Mouse (Mus musculus) CH12.LX (cell line): Measurements from ENCODE around the gene Med29. TPM values are rescaled to one million over a fixed set of nuclear protein-coding genes. Genes with fewer than 3 reads are reported as not detected.
A peak's percentile ranks its signal among the peaks of the same experiment; 100 is the strongest.

Experiments
- DNase-seq: peaks from one replicate; pipeline ENCODE4 v3.0.0-alpha.2; 2013; ENCODE audit errors: extremely low read depth
- H3K27ac ChIP-seq: 2 replicates; pipeline ENCODE4 v1.5.1; 2012; ENCODE audit warnings: low read depth, mild to moderate bottlenecking, control low read depth, moderate library complexity; ENCODE audit not compliant: insufficient read depth
- H3K27me3 ChIP-seq: replicated peaks from 2 replicates; pipeline ENCODE3; 2012; ENCODE audit warnings: inconsistent platforms
- H3K36me3 ChIP-seq, 2 experiments: replicated peaks in 1 of 2; 2 replicates each; pipeline versions ENCODE3 to v1.6.1; 2012; ENCODE audit warnings: inconsistent platforms in 1 of 2, low read length in 1 of 2, mild to moderate bottlenecking in 1 of 2, mixed read lengths in 1 of 2, moderate library complexity in 1 of 2; ENCODE audit not compliant: control insufficient read depth in 1 of 2, insufficient read depth in 1 of 2
- H3K4me1 ChIP-seq, 2 experiments: 2 replicates each; pipeline ENCODE4 v1.6.1; 2012; ENCODE audit warnings: inconsistent platforms in 1 of 2, moderate library complexity in 1 of 2; ENCODE audit not compliant: insufficient read depth in 2 of 2, control insufficient read depth in 1 of 2
- H3K4me2 ChIP-seq: 2 replicates; pipeline ENCODE4 v1.6.1; 2012; ENCODE audit warnings: low read depth, mild to moderate bottlenecking, control low read depth; ENCODE audit not compliant: poor library complexity, insufficient read depth, severe bottlenecking
- H3K4me3 ChIP-seq, 3 experiments: fragments of 150-350 bp in 1 of 3; sonication (generic) in 1 of 3; replicated peaks in 1 of 3; 2 replicates each; pipeline versions ENCODE3 to v1.5.1; 2011 to 2012; ENCODE audit warnings: low read depth in 2 of 3, low read length in 2 of 3, mild to moderate bottlenecking in 2 of 3, moderate library complexity in 2 of 3, control low read depth in 1 of 3, improper control_type of control experiment in 1 of 3, inconsistent platforms in 1 of 3, mixed read lengths in 1 of 3; ENCODE audit not compliant: poor library complexity in 1 of 3
- H3K79me2 ChIP-seq: replicated peaks from 2 replicates; pipeline ENCODE4 v1.6.1; 2012; ENCODE audit warnings: mild to moderate bottlenecking, moderate library complexity; ENCODE audit not compliant: control insufficient read depth, poor library complexity, insufficient read depth, severe bottlenecking; ENCODE audit errors: extremely low read depth
- H3K9ac ChIP-seq: 2 replicates; pipeline ENCODE4 v1.6.1; 2012; ENCODE audit warnings: low read depth, mild to moderate bottlenecking, control low read depth, moderate library complexity; ENCODE audit not compliant: insufficient read depth
- H3K9me3 ChIP-seq: replicated peaks from 2 replicates; pipeline ENCODE3; 2012; ENCODE audit warnings: low read length, inconsistent platforms, mixed read lengths
- CTCF ChIP-seq, 2 experiments: IDR thresholded peaks in 1 of 2; conservative IDR thresholded peaks in 1 of 2; 2 replicates each; pipeline ENCODE4 v1.5.1; 2011 to 2012; ENCODE audit warnings: low read depth in 2 of 2, low read length in 2 of 2, improper control_type of control experiment in 1 of 2, inconsistent platforms in 1 of 2, mild to moderate bottlenecking in 1 of 2, moderate library complexity in 1 of 2
- EP300 ChIP-seq: IDR thresholded peaks from 2 replicates; pipeline ENCODE4 v1.6.1; 2011; ENCODE audit warnings: low read length, improper control_type of control experiment
- ETS1 ChIP-seq: conservative IDR thresholded peaks from 2 replicates; pipeline ENCODE4 v1.6.1; 2012; ENCODE audit warnings: low read depth, mild to moderate bottlenecking, inconsistent platforms, low read length, improper control_type of control experiment, moderate library complexity
- GABPA ChIP-seq: IDR thresholded peaks from 2 replicates; pipeline ENCODE4 v1.6.1; 2012; ENCODE audit warnings: low read depth, low read length, improper control_type of control experiment, inconsistent platforms; ENCODE audit not compliant: insufficient replicate concordance
- IRF4 ChIP-seq: IDR thresholded peaks from 2 replicates; pipeline ENCODE4 v1.6.1; 2014; ENCODE audit warnings: low read depth, mild to moderate bottlenecking, inconsistent platforms, low read length, improper control_type of control experiment
- KAT2A ChIP-seq: IDR thresholded peaks from 2 replicates; pipeline ENCODE4 v1.6.1; 2012; ENCODE audit warnings: low read length, improper control_type of control experiment, inconsistent platforms; ENCODE audit not compliant: insufficient replicate concordance
- MAZ ChIP-seq: IDR thresholded peaks from 2 replicates; pipeline ENCODE4 v1.6.1; 2012; ENCODE audit warnings: low read depth, mild to moderate bottlenecking, inconsistent platforms, low read length, improper control_type of control experiment, moderate library complexity
- MEF2A ChIP-seq: IDR thresholded peaks from 2 replicates; pipeline ENCODE4 v1.6.1; 2014; ENCODE audit warnings: low read depth, mild to moderate bottlenecking, inconsistent platforms, low read length, improper control_type of control experiment, borderline replicate concordance
- MXI1 ChIP-seq: IDR thresholded peaks from 2 replicates; pipeline ENCODE4 v1.6.1; 2011; ENCODE audit warnings: mild to moderate bottlenecking, low read depth, low read length, improper control_type of control experiment
- NRF1 ChIP-seq: IDR thresholded peaks from 2 replicates; pipeline ENCODE4 v1.6.1; 2014; ENCODE audit warnings: low read depth, mild to moderate bottlenecking, inconsistent platforms, low read length, improper control_type of control experiment, moderate library complexity
- RAD21 ChIP-seq: IDR thresholded peaks from 2 replicates; pipeline ENCODE4 v1.6.1; 2011; ENCODE audit warnings: low read depth, mild to moderate bottlenecking, low read length, improper control_type of control experiment, moderate library complexity
- SIN3A ChIP-seq: IDR thresholded peaks from 2 replicates; pipeline ENCODE4 v1.6.1; 2012; ENCODE audit warnings: low read length, improper control_type of control experiment, inconsistent platforms
- SMC3 ChIP-seq: IDR thresholded peaks from 2 replicates; pipeline ENCODE4 v1.6.1; 2011; ENCODE audit warnings: low read depth, low read length, improper control_type of control experiment
- TBP ChIP-seq: conservative IDR thresholded peaks from 2 replicates; pipeline ENCODE4 v1.6.1; 2011; ENCODE audit warnings: low read depth, low read length, improper control_type of control experiment
- TCF12 ChIP-seq: IDR thresholded peaks from 2 replicates; pipeline ENCODE4 v1.6.1; 2014; ENCODE audit warnings: low read depth, mild to moderate bottlenecking, inconsistent platforms, low read length, improper control_type of control experiment
- USF1 ChIP-seq: IDR thresholded peaks from 2 replicates; pipeline ENCODE4 v1.6.1; 2014; ENCODE audit warnings: low read depth, mild to moderate bottlenecking, inconsistent platforms, low read length, improper control_type of control experiment
- USF2 ChIP-seq: conservative IDR thresholded peaks from 2 replicates; pipeline ENCODE4 v1.6.1; 2011; ENCODE audit warnings: low read depth, low read length, improper control_type of control experiment
- ZKSCAN1 ChIP-seq: IDR thresholded peaks from 2 replicates; pipeline ENCODE4 v1.6.1; 2012; ENCODE audit warnings: low read depth, inconsistent platforms, low read length, improper control_type of control experiment, borderline replicate concordance
- ZNF384 ChIP-seq: IDR thresholded peaks from 2 replicates; pipeline ENCODE4 v1.6.1; 2012; ENCODE audit warnings: low read depth, low read length, improper control_type of control experiment, inconsistent platforms
- dilution Hi-C: fragments of 300-500 bp; cut with MboI; formaldehyde crosslinking; loops from 2 replicates; pipeline ENCODE4 v1.14.3; 2020; ENCODE audit warnings: low sequenced_read_pairs; ENCODE audit not compliant: extremely low pct_unique_long_range_greater_than_20kb, extremely low pct_ligation_motif_present
- in situ Hi-C: fragments of 300-500 bp; cut with MboI; formaldehyde crosslinking; loops from 3 replicates; pipeline ENCODE4 v1.14.3; 2019; ENCODE audit warnings: low sequenced_read_pairs, low pct_ligation_motif_present, low pct_unique_long_range_greater_than_20kb, mixed read lengths
- polyA plus RNA-seq: library from polyadenylated mRNA; unstranded; fragments of >175 nt; gene quantifications from 2 replicates; pipeline ENCODE4 v1.2.1, GENCODE M21; 2012; ENCODE audit warnings: low read depth; ENCODE audit not compliant: insufficient read length
- total RNA-seq, 2 experiments: library from RNA; depleted of rRNA; stranded (reverse); fragments of 300-350 nt in 1 of 2; fragments of >200 nt in 1 of 2; gene quantifications; 2 replicates each; pipeline ENCODE4 v1.2.3; 2012 to 2014

The Med29 gene
- total and polyA plus RNA-seq, 3 experiments, result 19.8 to 26.9 (median 23.5) TPM

GRCm38 (mm10) chr7:28347746-28348145 is 44.8 kb downstream of the Med29 start:
- no peak overlapping the region for H3K27ac ChIP-seq
- dilution Hi-C loops, result no loop called here

GRCm38 (mm10) chr7:28344637-28345036 is 47.9 kb downstream of the Med29 start:
- DNase-seq, result peak; percentile 78
- no peak overlapping the region; the same call in 1 of the 2 replicates for H3K9ac ChIP-seq

More at GRCm38 (mm10) chr7:28347746-28348145, 44.8 kb downstream of the Med29 start:
- peaks cover 12% of the 10 kb centered on the region in 2 experiments for H3K36me3 ChIP-seq
- in situ Hi-C loops, result no loop called here
- peaks cover 12 to 23% of the 10 kb centered on the region in 2 experiments for H3K4me1 ChIP-seq
- H3K79me2 ChIP-seq, result peaks cover 17% of the 10 kb centered on the region
- H3K27me3 ChIP-seq, result no peaks in the 10 kb centered on the region
- DNase-seq, result no peak
- no peaks in the 10 kb centered on the region for H3K9me3 ChIP-seq
- no peak overlapping the region for H3K9ac ChIP-seq
- no peak overlapping the region for H3K4me3 ChIP-seq
- no peak overlapping the region for H3K4me2 ChIP-seq
- TF ChIP-seq RAD21 (no peak), ZKSCAN1 (no peak), USF2 (no peak), MEF2A (no peak), USF1 (no peak), IRF4 (no peak), ZNF384 (no peak), KAT2A (no peak), TBP (no peak), ETS1 (no peak), GABPA (no peak), SIN3A (no peak), MAZ (no peak)

More at GRCm38 (mm10) chr7:28344637-28345036, 47.9 kb downstream of the Med29 start:
- H3K79me2 ChIP-seq, result no peaks in the 10 kb centered on the region
- dilution Hi-C loops (no loop called here), in situ Hi-C loops (no loop called here)
- TF ChIP-seq SMC3 (peak; percentile 68), ETS1 (no peak), TCF12 (0 out of 2 replicates have a peak, but pooled peaks have one; percentile 27), IRF4 (0 out of 2 replicates have a peak, but pooled peaks have one; percentile 20), ZNF384 (no peak), RAD21 (peak; percentile 64), NRF1 (no peak), CTCF (conservative IDR thresholded peaks at IDR 0.05 in 1 of 2, IDR thresholded peaks at IDR 0.05 in 1 of 2; ENCODE audit: low read depth in 2 of 2, low read length in 2 of 2) (peak; percentile 84 to 97), EP300 (no peak), MXI1 (no peak)
- H3K27ac ChIP-seq, result no peak overlapping the region
- no peaks in the 10 kb centered on the region for H3K36me3 ChIP-seq
- peak overlapping the region; percentile 34; the same call in 1 of the 2 replicates for H3K4me2 ChIP-seq
- H3K4me1 ChIP-seq, result peaks cover 4 to 10% of the 10 kb centered on the region in 2 experiments; a peak in 3 of 4 replicates
- H3K4me3 ChIP-seq, result no peak overlapping the region
- no peaks in the 10 kb centered on the region for H3K27me3 ChIP-seq
- no peaks in the 10 kb centered on the region for H3K9me3 ChIP-seq
